Mouse (Mus musculus): ENCODE measurements around the gene Slpi. TPM values are rescaled to one million over a fixed set of nuclear protein-coding genes. Genes with fewer than 3 reads are reported as not detected.

The Slpi gene
- total RNA-seq, 2 experiments from 2014 or later: 1.4 TPM; not detected in 1

Small RNAs within 50 kb of the gene (microRNA-seq; reads per million reads assigned to microRNA genes)
- gene Mir7678: 0 reads per million in 2 experiments

Other genes starting within 250 kb of the Slpi start
- 1 to 10 TPM; 4.8 to 5.1 TPM for gene Kcns1, start 218.0 kb downstream of the Slpi start, total RNA-seq (2021)
- under 1 TPM; 0.47 to 0.52 TPM for gene Wfdc5, start 206.4 kb downstream of the Slpi start, total RNA-seq (2021)
- not detected for gene Wfdc12, start 198.5 kb downstream of the Slpi start, total RNA-seq (2021)
- gene Wfdc15a, start 189.0 kb downstream of the Slpi start, total RNA-seq (2021): not detected
- not detected for gene Wfdc15b, start 167.4 kb downstream of the Slpi start, total RNA-seq (2021)
- gene Svs2, start 150.6 kb downstream of the Slpi start, total RNA-seq (2021): not detected
- not detected for gene Svs3b, start 132.5 kb downstream of the Slpi start, total RNA-seq (2021)
- gene Svs4, start 110.6 kb downstream of the Slpi start, total RNA-seq (2021): not detected
- not detected for gene Svs3a, start 99.8 kb downstream of the Slpi start, total RNA-seq (2021)
- not detected for gene Svs6, start 72.3 kb downstream of the Slpi start, total RNA-seq (2021)
- not detected for gene Svs5, start 56.4 kb downstream of the Slpi start, total RNA-seq (2021)
- gene Rbpjl, start 14.0 kb upstream of the Slpi start, total RNA-seq (2021): under 1 TPM; 0.05 to 0.07 TPM
- 1 to 10 TPM; 5.8 to 7.8 TPM for gene Matn4, start 16.1 kb upstream of the Slpi start, total RNA-seq (2021)
- gene Sdc4, start 54.8 kb upstream of the Slpi start, total RNA-seq (2021): 10 to 100 TPM; 52.5 TPM
- gene Sys1, start 67.9 kb upstream of the Slpi start, total RNA-seq (2021): 10 to 100 TPM; 16.8 to 18.4 TPM
- gene Gm20458, start 71.9 kb upstream of the Slpi start, total RNA-seq (2021): 1 to 10 TPM in 1 of 2 experiments, not detected in 1; 3.3 TPM
- gene Trp53tg5, start 84.6 kb upstream of the Slpi start, total RNA-seq (2021): not detected
- 10 to 100 TPM; 13.0 to 17.7 TPM for gene Dbndd2, start 97.0 kb upstream of the Slpi start, total RNA-seq (2021)
- gene Pigt, start 108.4 kb upstream of the Slpi start, total RNA-seq (2021): 10 to 100 TPM; 44.3 to 51.3 TPM
- not detected for gene Wfdc2, start 173.3 kb upstream of the Slpi start, total RNA-seq (2021)
- not detected for gene Spint3, start 184.4 kb upstream of the Slpi start, total RNA-seq (2021)
- gene Wfdc6a, start 196.4 kb upstream of the Slpi start, total RNA-seq (2021): not detected
- gene Eppin, start 204.5 kb upstream of the Slpi start, total RNA-seq (2021): not detected
- not detected for gene Wfdc6b, start 224.4 kb upstream of the Slpi start, total RNA-seq (2021)
- not detected for gene Wfdc8, start 224.5 kb upstream of the Slpi start, total RNA-seq (2021)
- not detected for gene Wfdc16, start 249.7 kb upstream of the Slpi start, total RNA-seq (2021)

Data from gastrocnemius, postnatal 10 days (tissue).